Mouse (Mus musculus) mouse trophoblast stem cell (cell line): ENCODE data around the gene Atp1a4.
"Not testable (repeated sequence)": the region's sequence is repeated elsewhere in the genome, so short reads cannot be mapped to it uniquely, and the experiment has no call there.

ENCODE experiments used
- in situ Hi-C, 2 experiments: fragments of 300-500 bp; cut with MseI, MboI; formaldehyde crosslinking; loops; 2 replicates in 1 of 2; 3 replicates in 1 of 2; pipeline ENCODE4 v1.15.1; 2025

Atp1a4 gene

GRCm38 (mm10) chr1:172283073-172283472 is 24.9 kb upstream of the Atp1a4 start:
- in situ Hi-C loops = no loop called here

DNA sequence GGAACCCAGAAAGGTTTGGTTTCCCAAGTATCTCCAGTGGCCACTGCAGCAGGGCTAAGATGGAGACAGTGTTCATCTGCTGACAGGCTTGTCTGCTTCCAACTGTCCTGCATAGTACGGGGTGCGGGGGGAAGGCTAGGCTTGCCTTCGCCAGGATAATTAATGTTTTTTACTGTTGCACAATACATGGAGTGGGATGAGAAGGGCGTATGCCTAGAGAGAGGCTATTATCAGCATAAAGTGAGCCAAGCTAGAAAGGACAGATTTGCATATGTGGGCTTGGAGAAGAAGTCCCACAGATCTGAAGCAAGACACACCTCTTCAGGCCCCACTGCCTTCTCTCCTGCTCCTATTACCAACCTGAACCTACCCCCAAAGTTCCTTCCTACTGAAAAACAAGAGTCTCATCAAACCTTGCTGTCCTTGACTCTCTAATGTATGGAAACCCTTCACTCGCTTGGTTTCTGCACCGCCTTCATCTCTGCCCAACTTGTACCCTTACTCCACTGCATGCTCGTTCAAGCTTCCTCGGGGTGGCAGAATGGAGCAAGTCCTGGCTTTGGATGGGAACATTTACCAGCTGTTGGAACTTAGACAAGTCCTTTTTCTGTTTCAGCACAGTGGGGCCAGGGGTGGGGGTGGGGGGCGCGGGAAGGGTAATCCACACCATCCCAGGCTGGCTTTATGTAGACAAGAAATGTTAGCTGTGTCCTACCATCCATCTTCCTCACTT is 23.5 kb upstream of the Atp1a4 start:
- in situ Hi-C loops = no loop called here

GRCm38 (mm10) chr1:172279768-172280509 is 21.7 kb upstream of the Atp1a4 start:
- in situ Hi-C loops = no loop called here

DNA sequence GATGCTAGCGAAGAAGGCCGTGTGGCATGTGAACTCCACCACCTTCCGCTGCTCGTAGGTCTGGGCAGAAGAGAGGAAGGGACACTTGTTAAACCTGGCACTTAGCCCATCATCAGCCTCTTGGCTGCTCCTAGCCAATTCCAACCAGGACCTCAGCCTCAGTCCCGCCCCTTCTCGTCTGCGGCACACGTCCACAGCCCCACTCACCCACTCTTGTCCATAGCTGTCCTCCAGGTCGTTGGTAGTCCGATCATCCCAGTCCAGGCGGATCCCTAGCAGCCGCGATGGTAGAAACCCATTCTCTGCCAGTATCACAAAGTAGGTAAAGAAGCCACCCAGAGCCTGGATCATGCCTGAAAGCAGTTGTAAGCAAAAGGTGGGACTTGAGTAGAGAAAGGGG is 20.1 kb upstream of the Atp1a4 start:
- in situ Hi-C loops = no loop called here

DNA sequence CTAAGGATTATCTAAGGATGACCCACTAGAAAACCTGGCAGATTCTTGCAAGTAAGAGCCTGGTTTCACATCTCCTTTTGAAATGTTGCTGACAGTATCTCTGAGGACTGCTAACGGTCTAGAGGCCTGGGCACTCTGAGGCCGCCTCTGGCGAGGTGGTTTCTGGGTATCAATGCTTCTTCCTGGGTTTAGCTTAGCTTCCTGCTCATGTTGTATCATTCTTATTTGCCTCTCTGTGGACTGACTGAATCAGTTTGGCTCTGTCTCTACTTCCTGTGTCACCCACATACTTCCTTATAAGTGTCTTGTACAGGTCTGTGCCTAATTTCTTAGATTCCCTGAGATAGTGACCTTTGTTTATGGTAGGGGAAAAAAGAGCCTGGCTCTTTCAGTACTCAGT is 19.0 kb upstream of the Atp1a4 start:
- in situ Hi-C loops = no loop called here

DNA sequence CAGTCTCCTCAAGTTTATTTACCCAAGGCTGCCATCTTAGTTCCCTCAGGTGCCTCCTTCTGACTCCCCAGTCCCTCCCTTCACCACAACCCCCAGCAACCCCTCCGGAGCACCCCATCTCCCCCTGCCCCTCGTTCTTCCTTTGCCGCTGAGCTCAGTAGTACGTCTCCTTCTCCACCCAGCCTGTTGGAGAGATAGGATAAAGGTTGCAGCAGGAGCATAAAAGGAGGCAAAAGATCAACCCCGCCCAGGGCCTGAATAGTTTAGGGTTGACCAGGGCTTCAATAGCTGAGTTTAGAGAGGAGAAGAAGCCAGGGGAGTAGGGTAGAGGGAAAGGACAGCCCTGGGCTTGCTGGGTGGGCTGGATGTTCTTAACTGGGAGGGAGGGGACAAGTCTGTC is 16.3 kb upstream of the Atp1a4 start:
- in situ Hi-C loops = no loop called here

DNA sequence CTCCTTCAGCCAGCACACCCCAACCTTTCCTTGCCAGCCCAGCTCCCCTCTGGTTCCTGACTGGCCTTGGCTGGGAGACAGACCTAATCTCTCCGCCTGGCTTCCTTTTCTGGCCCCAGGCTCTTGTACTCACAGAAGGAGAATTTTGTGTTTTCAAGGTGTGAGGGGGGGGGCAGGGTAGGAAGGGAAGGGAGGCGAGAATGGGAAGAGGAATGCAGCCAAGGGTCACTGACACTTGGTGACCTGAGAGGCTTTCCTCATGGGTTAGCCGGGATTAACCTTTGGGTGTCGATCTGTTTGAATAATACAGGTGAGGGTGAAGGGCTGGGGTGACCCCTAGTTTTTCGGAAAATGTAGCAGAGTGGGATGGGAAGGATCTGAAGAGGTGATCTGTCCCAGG is 15.9 kb upstream of the Atp1a4 start:
- in situ Hi-C loops = no loop called here

DNA sequence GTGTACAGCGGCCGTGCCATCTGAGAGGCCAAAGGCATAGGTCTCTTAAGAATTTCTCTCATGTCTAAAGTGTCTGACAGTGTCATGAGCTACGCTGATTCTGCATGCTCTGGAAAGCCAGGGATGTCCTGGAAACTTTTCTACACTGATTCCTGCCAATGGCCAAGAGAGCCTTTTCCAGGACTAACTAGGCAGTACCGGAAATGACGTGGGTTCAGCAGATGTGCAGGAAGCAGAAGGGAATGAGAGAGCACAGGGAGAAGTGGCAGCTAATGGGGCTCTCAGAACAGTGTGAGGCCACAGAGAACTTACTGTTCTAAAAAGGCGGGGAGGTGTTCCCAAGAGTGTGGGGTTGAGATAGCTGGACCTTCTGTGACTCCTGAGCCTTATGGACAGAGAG is 15.2 kb upstream of the Atp1a4 start:
- in situ Hi-C loops = no loop called here

- in situ Hi-C loops = no loop called here
These were observed 13.6 kb upstream of the Atp1a4 start for GRCm38 (mm10) chr1:172271765-172272164.

DNA sequence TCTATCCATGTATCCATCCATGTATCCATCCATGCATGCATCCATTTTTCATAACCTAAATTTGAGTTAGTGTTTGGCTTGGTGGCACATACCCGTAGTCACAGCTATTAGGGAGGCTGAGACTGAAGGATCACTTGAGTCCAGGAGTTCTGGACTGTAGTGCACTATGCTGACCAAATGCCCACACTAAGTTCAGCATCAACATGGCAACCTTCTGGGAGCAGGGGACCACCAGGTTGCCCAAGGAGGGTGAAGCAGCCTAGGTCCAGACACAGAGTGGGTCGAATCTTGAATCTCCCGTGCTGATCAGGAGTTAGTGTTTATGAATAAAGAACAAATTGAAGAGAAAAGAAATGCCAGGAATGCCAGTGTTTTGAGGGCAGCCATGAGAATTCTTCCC is 13.0 kb upstream of the Atp1a4 start:
- in situ Hi-C loops = no loop called here

DNA sequence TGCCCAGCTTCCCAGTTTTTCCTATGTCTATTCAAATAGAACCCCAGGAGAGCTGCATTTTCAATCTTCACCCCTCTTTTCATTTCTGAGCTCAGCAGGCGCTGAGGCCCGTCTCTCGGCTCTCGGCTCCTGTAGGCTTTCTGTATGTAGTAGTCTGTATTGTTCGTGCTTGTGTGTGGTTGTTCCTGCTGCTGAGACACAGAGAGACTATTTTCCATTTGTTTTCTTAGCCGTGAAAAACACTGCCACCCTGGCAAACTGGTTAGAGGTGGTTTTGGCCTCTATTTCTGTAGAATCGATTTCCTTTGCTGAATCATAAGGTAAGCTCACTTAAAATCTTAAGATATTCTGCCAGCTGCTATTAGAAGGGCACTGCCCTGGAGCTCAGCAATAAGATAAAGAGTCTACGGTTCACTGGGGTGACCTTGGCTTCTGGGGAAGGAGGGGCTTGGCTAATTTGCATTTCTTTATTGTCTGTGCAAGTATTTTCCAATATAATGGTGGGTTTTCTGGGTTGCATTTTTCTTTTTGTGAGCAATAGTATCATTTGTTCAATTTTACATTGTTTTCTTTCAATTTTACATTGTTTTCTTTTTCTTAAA is 3.4 kb upstream of the Atp1a4 start, which contains the start of gene Igsf8:
Gene Igsf8 (plus strand): TSS at position 165 of the 602 bp plus-strand sequence.
- in situ Hi-C loops = no loop called here

DNA sequence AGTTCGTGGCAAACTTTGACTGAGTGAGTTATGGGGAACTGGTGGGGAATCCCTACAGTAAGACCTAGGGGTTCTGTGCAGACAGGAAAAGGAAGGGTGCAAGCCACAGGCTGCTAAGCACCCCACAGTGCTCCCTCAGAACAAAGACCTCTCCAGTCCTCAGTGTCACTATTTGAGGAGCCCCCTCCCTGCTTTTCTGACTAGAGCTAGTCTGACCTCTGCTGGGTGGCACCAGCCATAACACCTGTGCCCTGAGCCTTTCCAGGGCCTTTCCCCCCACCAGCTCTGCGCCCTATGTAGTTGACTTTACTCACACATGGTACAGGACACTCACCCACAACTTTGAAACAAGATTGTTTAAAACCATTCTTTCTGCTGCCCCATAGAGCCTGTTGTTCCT is 10.5 kb downstream of the Atp1a4 start:
- in situ Hi-C loops = no loop called here

GRCm38 (mm10) chr1:172247216-172247615 is 11.0 kb downstream of the Atp1a4 start:
- in situ Hi-C loops = no loop called here

DNA sequence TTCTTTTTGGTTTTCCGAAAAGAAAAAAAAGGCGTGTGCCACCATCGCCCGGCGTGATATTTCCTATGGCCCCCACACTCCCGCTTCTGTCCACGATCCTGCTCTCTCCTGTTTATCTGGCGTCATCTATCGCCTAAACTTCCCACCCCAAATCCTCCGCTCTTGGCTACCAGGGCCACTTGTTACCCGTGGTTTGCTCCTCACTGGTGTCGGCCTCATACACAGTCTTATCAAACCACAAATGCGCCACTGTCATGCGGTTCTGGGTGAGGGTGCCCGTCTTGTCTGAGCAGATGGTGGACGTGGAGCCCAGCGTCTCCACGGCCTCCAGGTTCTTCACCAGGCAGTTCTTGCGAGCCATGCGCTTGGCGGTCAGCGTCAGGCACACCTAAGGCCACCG is 13.6 kb downstream of the Atp1a4 start:
- in situ Hi-C loops = not testable (repeated sequence)

DNA sequence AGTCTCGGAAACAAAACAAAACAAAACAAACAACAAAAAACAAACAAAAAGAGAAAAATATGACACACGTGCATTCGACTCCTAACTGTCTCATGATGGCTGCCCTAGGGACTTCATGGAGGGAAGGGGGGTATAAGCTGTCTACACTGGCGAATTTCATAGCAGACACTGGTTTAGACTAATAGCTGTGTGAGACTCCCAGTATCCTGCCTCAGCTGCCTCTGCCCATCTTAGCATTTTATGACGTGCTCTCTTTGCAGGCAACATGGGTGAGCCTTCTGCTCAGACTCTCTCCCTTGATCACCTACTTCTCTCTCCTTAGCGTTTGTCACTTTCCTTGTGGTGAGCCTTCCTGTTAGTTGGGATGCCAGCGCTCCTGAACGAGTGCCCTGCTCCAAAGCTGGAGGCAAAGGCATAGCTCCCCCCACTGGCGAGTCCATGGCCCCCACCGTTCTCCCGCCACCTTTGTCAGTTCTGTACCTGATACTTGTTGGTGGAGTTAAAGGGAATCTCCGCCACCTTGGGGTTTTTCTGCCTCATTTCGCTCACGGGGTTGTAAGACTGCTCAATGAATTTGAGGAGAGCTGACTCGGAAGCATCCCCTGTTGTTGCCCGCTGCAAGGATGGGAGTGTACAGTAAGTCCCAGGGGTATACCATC is 14.5 kb downstream of the Atp1a4 start:
- in situ Hi-C loops = no loop called here

DNA sequence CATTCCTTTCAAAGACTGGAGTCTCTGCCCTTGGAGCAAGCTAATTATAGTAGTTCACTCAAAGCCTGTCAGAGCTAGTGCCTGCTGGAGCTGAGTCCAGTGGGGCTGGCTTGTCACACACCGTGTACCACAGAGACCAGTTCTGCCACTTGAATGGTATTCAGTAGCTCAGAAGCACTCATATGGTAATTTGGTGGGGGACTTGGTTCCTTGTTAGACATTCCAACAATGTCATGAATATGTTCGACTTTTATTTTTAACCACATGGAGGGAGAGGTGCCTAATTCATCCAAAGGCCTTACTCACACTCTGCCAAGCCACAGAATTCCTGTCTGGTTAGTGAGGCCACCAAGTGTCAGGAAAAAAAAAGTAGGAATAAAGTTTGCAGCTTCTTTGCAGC is 15.8 kb downstream of the Atp1a4 start:
- in situ Hi-C loops = no loop called here

- in situ Hi-C loops = no loop called here
These were observed 17.1 kb downstream of the Atp1a4 start for GRCm38 (mm10) chr1:172240945-172241708.

DNA sequence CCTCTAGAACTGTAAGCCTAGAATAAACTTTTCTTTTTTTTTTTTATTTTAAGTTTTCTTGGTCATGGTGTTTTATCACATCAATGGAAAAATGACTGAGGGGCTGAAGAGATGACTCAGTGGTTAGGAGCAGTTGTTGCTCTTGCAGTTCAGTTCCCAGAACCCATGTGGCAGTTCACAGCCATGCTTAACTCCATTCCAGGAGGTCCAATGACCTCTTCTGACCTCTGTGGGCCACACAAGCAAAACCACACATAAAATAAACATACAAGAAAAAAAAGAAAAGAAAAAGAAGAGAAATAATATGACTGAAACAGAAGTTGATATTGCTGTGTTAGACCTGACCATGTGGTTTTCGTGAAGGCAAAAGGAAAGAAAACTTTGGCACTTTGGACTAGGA is 29.0 kb downstream of the Atp1a4 start:
- in situ Hi-C loops = no loop called here

DNA sequence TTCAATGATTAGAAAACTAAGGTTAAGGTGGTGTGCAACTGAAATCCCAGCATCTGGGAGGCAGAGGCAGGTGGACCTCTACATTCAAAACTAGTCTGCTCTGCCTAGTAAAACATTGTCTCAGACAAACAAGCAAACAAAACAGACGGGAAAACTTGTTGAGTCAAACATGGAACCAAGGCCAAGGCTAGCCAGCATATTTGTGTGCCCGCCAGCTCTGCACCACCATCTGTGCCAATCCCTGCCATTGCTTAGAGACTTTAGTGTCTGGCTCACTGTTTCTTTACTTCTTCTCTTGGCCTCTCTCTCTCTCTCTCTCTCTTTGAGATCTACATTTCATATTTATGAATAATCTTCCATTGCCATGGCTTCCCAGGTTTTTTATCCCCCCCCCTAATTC is 30.0 kb downstream of the Atp1a4 start:
- in situ Hi-C loops = no loop called here

GRCm38 (mm10) chr1:172221297-172222063 is 36.7 kb downstream of the Atp1a4 start:
- in situ Hi-C loops = no loop called here

GRCm38 (mm10) chr1:172220414-172220813 is 37.8 kb downstream of the Atp1a4 start:
- in situ Hi-C loops = no loop called here
